Mouse (Mus musculus) Muller cell, postnatal 12 days (primary cell): ENCODE data around the gene Adad2.
A peak's percentile ranks its signal among the peaks of the same experiment; 100 is the strongest.

Experiments
- DNase-seq: peaks from one replicate; pipeline ENCODE4 v3.0.0-alpha.2; 2015; ENCODE audit errors: inconsistent ontology term

Gene Adad2

DNA sequence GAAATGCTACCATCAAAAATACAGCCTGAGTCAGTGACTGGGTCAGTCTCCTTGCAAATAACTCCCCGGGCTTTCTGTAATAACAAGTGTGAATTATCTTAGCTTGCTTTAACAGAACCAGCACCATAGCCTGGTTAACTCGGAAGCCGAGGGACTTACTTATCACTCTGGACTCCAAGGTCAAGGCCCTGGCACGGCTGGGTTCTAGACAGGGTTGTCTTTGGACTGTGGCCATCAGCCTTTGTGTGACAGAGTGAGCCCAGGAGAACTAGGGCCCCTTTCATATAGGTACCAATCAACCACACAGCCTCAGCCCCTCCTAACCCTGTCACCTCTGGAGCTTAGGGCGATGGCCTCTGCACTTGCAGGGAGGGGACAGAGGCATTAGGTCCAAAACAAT is 28.5 kb downstream of the Adad2 start:
- DNase-seq: no peak

DNA sequence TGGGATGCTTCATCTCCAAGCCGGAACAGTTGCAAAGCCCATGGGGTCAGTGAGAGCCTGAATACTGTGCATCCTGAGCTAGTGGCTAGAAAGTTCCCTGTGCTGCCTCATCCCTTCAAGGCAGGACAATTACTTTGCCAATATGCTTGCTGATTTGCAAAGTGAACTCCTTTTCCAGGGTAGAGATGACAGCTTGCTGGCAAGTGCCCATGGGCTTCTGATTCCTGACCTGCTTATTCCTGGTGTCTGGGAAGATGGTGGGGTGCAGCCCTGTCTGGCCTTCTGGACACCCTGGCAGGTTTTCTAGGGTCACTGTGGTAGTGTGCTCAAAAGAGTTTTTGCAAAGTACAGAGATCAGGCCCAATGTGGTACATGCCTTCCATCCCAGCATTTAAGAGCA is 30.4 kb downstream of the Adad2 start:
- no peak for DNase-seq

DNA sequence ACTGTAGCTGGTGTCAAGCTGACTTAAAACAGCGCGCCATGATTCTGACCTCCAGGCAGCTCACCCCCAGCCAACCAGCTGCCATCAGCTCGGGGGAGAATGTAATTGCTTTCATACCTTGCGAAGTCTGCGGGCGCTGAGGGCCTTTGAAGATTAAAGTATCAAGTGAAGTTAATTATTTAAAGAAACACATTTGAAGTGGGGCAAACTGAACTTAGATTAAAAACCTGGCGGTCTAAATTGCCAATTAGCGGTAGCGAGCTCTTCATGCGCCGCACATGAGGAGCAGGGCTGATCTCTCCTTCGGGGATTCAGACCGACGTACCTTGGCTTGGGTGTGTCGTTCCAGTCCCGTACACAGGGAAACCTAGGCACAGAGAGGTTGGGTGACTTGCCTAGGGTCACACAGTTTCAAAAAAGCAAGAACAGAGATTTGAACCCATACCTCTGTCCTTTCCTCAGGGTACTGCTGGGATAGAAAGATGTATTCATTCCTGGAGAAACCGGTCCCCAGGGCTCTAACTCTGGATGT is 31.9 kb downstream of the Adad2 start:
- DNase-seq: no peak

GRCm38 (mm10) chr8:119644981-119645597 is 32.5 kb downstream of the Adad2 start:
- no peak for DNase-seq

GRCm38 (mm10) chr8:119646197-119646596 is 33.6 kb downstream of the Adad2 start:
- DNase-seq: no peak

DNA sequence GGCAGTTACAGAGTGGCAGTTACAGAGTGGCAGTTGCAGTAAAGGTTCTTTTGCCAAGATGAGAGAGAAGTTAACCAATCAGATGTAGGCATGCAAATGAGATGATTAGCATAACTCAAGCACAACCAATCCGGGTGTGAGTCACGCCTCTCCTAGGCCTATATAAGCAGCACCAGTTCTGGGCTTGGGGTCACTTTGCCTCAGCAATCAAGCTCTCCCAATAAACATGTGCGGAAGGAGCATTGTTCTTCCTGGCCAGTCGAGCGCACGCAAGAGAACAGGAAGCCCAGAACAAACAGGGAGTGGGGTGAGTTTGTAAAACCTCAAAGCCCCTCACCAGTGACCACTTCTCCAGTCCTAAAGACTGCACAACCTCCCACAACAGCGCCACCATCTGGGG is 34.3 kb downstream of the Adad2 start:
- no peak for DNase-seq

GRCm38 (mm10) chr8:119651324-119651723 is 38.8 kb downstream of the Adad2 start:
- DNase-seq: no peak

- peak; percentile 54 for DNase-seq
Measured at GRCm38 (mm10) chr8:119656709-119657464, 44.3 kb downstream of the Adad2 start.

- DNase-seq: peak; percentile 93
Measured at GRCm38 (mm10) chr8:119661081-119661480, 48.5 kb downstream of the Adad2 start.

DNA sequence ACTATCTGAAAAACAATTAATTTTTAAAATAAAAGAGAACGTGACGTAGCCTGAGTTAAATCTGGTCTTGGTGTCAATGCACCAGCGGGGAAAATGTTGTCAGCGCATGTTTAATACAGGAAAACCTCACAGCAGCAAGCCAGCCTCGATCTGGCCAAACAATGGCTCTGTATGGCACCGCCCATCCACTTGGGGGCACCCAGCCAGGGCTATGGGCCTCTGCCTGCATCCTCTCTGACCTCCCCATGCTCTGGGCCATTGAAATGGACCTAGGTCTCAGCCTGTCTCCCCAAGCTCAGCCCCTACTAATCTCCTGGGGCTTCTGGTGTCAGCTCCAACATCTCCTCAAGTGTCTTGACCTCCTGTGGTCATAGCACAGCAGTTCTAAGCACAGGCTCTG is 49.3 kb downstream of the Adad2 start:
- no peak for DNase-seq

DNA sequence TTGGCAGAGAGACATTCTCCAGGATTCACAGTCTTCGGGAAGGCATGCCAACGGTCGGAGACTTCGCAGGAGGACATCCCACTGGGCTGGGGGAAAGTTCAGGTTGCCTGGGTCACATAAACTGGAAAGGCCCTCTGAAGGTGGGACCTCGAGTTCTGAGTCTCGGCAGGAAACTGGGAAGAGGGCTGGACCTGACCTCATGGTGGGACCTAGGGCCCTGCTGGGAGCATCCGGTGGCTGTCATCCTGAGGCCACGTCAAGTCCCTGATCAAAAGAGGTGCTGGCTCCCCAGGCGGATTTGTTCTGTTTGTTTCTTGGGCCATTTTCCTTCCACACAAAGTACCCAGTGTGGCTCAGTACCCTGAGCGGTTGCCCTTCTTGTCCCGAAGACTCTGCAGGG is 50.9 kb downstream of the Adad2 start:
- DNase-seq: no peak

DNA sequence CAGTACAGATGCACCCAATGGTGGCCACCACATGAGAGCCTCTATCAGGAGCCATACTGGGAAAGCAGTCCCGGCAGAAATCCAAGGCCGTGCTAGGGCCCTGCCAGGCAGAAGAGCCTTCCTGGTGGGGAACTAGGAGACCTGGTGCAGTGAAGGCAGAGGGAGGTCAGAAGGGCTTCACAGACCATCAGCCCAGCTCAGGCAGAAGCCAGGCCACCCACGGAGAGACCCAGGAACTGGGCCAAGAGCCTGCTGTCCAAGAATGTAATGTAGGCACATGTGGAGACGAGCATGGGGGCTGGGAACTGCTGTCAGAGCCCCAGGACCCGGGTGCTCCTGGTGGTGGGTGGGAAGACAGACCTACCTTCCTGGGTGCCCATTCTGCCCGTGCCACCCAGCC is 52.7 kb downstream of the Adad2 start:
- DNase-seq: peak; percentile 49
